Mouse (Mus musculus): ENCODE results near the gene Clmn. TPM values are rescaled to one million over a fixed set of nuclear protein-coding genes. Genes with fewer than 3 reads are reported as not detected.

The Clmn gene
- total and polyA plus RNA-seq, 3 experiments, result not detected

GRCm38 (mm10) chr12:104868430-104868829, 3.6 kb upstream of the Clmn start:
- no peaks in the 10 kb centered on the region; a peak in 1 of 4 replicates for H3K27me3 ChIP-seq (ENCODE audit: control insufficient read depth in 1 of 2, insufficient read depth in 2 of 2, low read length in 2 of 2)
- no peaks in the 10 kb centered on the region for H3K79me2 ChIP-seq (ENCODE audit: control insufficient read depth, insufficient read depth, low read length, poor library complexity)
- no peak overlapping the region for H3K9ac ChIP-seq (ENCODE audit: control insufficient read depth, low read depth, low read length, poor library complexity, severe bottlenecking)

GRCm38 (mm10) chr12:104867851-104868250, 3.0 kb upstream of the Clmn start:
- Histone ChIP-seq H3K27ac (ENCODE audit: control insufficient read depth, low read depth, low read length) (no peak overlapping the region), H3K4me3 (ENCODE audit: control insufficient read depth in 1 of 2, insufficient read depth in 1 of 2, low read depth in 2 of 2, low read length in 2 of 2) (no peak overlapping the region), H3K9ac (ENCODE audit: control insufficient read depth, low read depth, low read length, poor library complexity, severe bottlenecking) (no peak overlapping the region), H3K36me3 (ENCODE audit: control insufficient read depth in 1 of 2, insufficient read depth in 2 of 2, low read length in 2 of 2) (no peaks in the 10 kb centered on the region), H3K9me3 (replicated peaks; ENCODE audit: insufficient read depth, low read length) (no peaks in the 10 kb centered on the region), H3K4me1 (ENCODE audit: control insufficient read depth in 1 of 2, insufficient read depth in 2 of 2, low read length in 2 of 2) (no peaks in the 10 kb centered on the region), H3K27me3 (ENCODE audit: control insufficient read depth in 1 of 2, insufficient read depth in 2 of 2, low read length in 2 of 2) (no peaks in the 10 kb centered on the region; a peak in 1 of 4 replicates), H3K79me2 (ENCODE audit: control insufficient read depth, insufficient read depth, low read length, poor library complexity) (no peaks in the 10 kb centered on the region)
- no peak for DNase-seq (ENCODE audit: low read depth, low spot score)
- TF ChIP-seq RCOR1 (IDR thresholded peaks at IDR 0.05; ENCODE audit: low read depth, low read length) (no peak), MYB (IDR thresholded peaks at IDR 0.05; ENCODE audit: low read depth, low read length) (no peak), MEF2A (IDR thresholded peaks at IDR 0.05; ENCODE audit: extremely low read depth, insufficient replicate concordance, low read depth, low read length, poor library complexity, severe bottlenecking) (no peak), MYC (IDR thresholded peaks at IDR 0.05; ENCODE audit: low read depth, low read length) (no peak), CHD1 (IDR thresholded peaks at IDR 0.05; ENCODE audit: low read depth, low read length) (no peak), JUND (IDR thresholded peaks at IDR 0.05; ENCODE audit: low read depth, low read length) (no peak), KAT2A (conservative IDR thresholded peaks at IDR 0.05; ENCODE audit: low read depth, low read length) (no peak), TBP (IDR thresholded peaks at IDR 0.05; ENCODE audit: low read depth, low read length) (no peak), BHLHE40 (IDR thresholded peaks at IDR 0.05; ENCODE audit: borderline replicate concordance, low read depth, low read length) (no peak), EP300 (IDR thresholded peaks at IDR 0.05; ENCODE audit: low read depth in 1 of 2, low read length in 2 of 2) (no peak), POLR2AphosphoS2 (IDR thresholded peaks at IDR 0.05; ENCODE audit: low read length) (no peak), ZKSCAN1 (IDR thresholded peaks at IDR 0.05; ENCODE audit: low read depth, low read length) (no peak), NRF1 (IDR thresholded peaks at IDR 0.05; ENCODE audit: insufficient read depth, low read depth, low read length, poor library complexity, severe bottlenecking) (no peak), CTCF (IDR thresholded peaks at IDR 0.05 in 2 of 3, conservative IDR thresholded peaks at IDR 0.05 in 1 of 3; ENCODE audit: control insufficient read depth in 1 of 3, insufficient read depth in 1 of 3, low read depth in 2 of 3, low read length in 3 of 3, poor library complexity in 1 of 3, severe bottlenecking in 1 of 3) (no peak), ETS1 (IDR thresholded peaks at IDR 0.05; ENCODE audit: low read depth, low read length) (no peak), MAZ (IDR thresholded peaks at IDR 0.05; ENCODE audit: low read depth, low read length) (no peak), USF2 (IDR thresholded peaks at IDR 0.05; ENCODE audit: borderline replicate concordance in 1 of 2, insufficient read depth in 1 of 2, low read depth in 1 of 2, low read length in 2 of 2) (no peak), HCFC1 (IDR thresholded peaks at IDR 0.05; ENCODE audit: low read depth, low read length) (no peak), POLR2A (IDR thresholded peaks at IDR 0.05; ENCODE audit: control insufficient read depth in 1 of 2, insufficient read depth in 1 of 2, low read depth in 1 of 2, low read length in 2 of 2, poor library complexity in 1 of 2) (no peak), ZC3H11A (IDR thresholded peaks at IDR 0.05; ENCODE audit: low read depth, low read length) (no peak)

More at GRCm38 (mm10) chr12:104868430-104868829, 3.6 kb upstream of the Clmn start:
- Histone ChIP-seq H3K9me3 (replicated peaks; ENCODE audit: insufficient read depth, low read length) (no peaks in the 10 kb centered on the region), H3K4me3 (ENCODE audit: control insufficient read depth in 1 of 2, insufficient read depth in 1 of 2, low read depth in 2 of 2, low read length in 2 of 2) (no peak overlapping the region), H3K4me1 (ENCODE audit: control insufficient read depth in 1 of 2, insufficient read depth in 2 of 2, low read length in 2 of 2) (no peaks in the 10 kb centered on the region), H3K36me3 (ENCODE audit: control insufficient read depth in 1 of 2, insufficient read depth in 2 of 2, low read length in 2 of 2) (no peaks in the 10 kb centered on the region), H3K27ac (ENCODE audit: control insufficient read depth, low read depth, low read length) (no peak overlapping the region)
- TF ChIP-seq MYB (IDR thresholded peaks at IDR 0.05; ENCODE audit: low read depth, low read length) (no peak), POLR2A (IDR thresholded peaks at IDR 0.05; ENCODE audit: control insufficient read depth in 1 of 2, insufficient read depth in 1 of 2, low read depth in 1 of 2, low read length in 2 of 2, poor library complexity in 1 of 2) (no peak), USF1 (IDR thresholded peaks at IDR 0.05; ENCODE audit: low read depth, low read length) (no peak), E2F4 (IDR thresholded peaks at IDR 0.05; ENCODE audit: borderline replicate concordance, low read depth, low read length) (no peak), MAZ (IDR thresholded peaks at IDR 0.05; ENCODE audit: low read depth, low read length) (no peak), MXI1 (IDR thresholded peaks at IDR 0.05; ENCODE audit: low read depth, low read length) (no peak), ZNF384 (IDR thresholded peaks at IDR 0.05; ENCODE audit: low read depth, low read length) (no peak), NELFE (IDR thresholded peaks at IDR 0.05; ENCODE audit: low read depth, low read length) (no peak), CTCF (IDR thresholded peaks at IDR 0.05 in 2 of 3, conservative IDR thresholded peaks at IDR 0.05 in 1 of 3; ENCODE audit: control insufficient read depth in 1 of 3, insufficient read depth in 1 of 3, low read depth in 2 of 3, low read length in 3 of 3, poor library complexity in 1 of 3, severe bottlenecking in 1 of 3) (no peak), RCOR1 (IDR thresholded peaks at IDR 0.05; ENCODE audit: low read depth, low read length) (no peak), CHD1 (IDR thresholded peaks at IDR 0.05; ENCODE audit: low read depth, low read length) (no peak), RAD21 (IDR thresholded peaks at IDR 0.05; ENCODE audit: low read depth, low read length) (no peak), SMC3 (IDR thresholded peaks at IDR 0.05; ENCODE audit: low read depth, low read length) (no peak), CHD2 (IDR thresholded peaks at IDR 0.05; ENCODE audit: low read length) (no peak), ZKSCAN1 (IDR thresholded peaks at IDR 0.05; ENCODE audit: low read depth, low read length) (no peak), NRF1 (IDR thresholded peaks at IDR 0.05; ENCODE audit: insufficient read depth, low read depth, low read length, poor library complexity, severe bottlenecking) (no peak)
- DNase-seq (ENCODE audit: low read depth, low spot score), result no peak
